Mouse (Mus musculus) hindbrain, embryonic 14.5 days (tissue): ENCODE results near the gene Pofut2. TPM values are rescaled to one million over a fixed set of nuclear protein-coding genes. Genes with fewer than 3 reads are reported as not detected.
"Not testable (repeated sequence)": the region's sequence is repeated elsewhere in the genome, so short reads cannot be mapped to it uniquely, and the experiment has no call there.

ENCODE experiments used
- ATAC-seq: fragments of 200-750 bp; cut with Nextera tagmentation; 2 replicates; pipeline ENCODE4 v1.8.0; 2017; ENCODE audit warnings: moderate number of reproducible peaks, mild to moderate bottlenecking, moderate TSS enrichment, moderate library complexity; ENCODE audit not compliant: low FRiP score
- DNase-seq: peaks from one replicate; pipeline ENCODE4 v3.0.0-alpha.2; 2015; ENCODE audit warnings: low spot score
- H3K27ac ChIP-seq: fragments of 300-500 bp; sonication (generic); 2 replicates; pipeline ENCODE4 v1.5.1; 2014; ENCODE audit warnings: mild to moderate bottlenecking, moderate library complexity
- H3K27me3 ChIP-seq: fragments of 300-500 bp; sonication (generic); 2 replicates; pipeline ENCODE4 v1.6.1; 2014; ENCODE audit warnings: mild to moderate bottlenecking, low read length, mixed read lengths; ENCODE audit not compliant: control insufficient read depth, insufficient read depth
- H3K36me3 ChIP-seq: fragments of 300-500 bp; sonication (generic); replicated peaks from 2 replicates; pipeline ENCODE4 v1.6.1; 2014; ENCODE audit not compliant: control insufficient read depth, insufficient read depth
- H3K4me1 ChIP-seq: fragments of 300-500 bp; sonication (generic); replicated peaks from 2 replicates; pipeline ENCODE4 v1.6.1; 2014; ENCODE audit warnings: antibody characterized with exemption, low read length, mixed read lengths; ENCODE audit not compliant: control insufficient read depth, insufficient read depth
- H3K4me2 ChIP-seq: fragments of 300-500 bp; sonication (generic); replicated peaks from 2 replicates; pipeline ENCODE4 v1.6.1; 2014; ENCODE audit warnings: mild to moderate bottlenecking, moderate library complexity
- H3K4me3 ChIP-seq: fragments of 300-500 bp; sonication (generic); replicated peaks from 2 replicates; pipeline ENCODE4 v1.5.1; 2014; ENCODE audit warnings: mild to moderate bottlenecking, low read length
- H3K9ac ChIP-seq: fragments of 300-500 bp; sonication (generic); 2 replicates; pipeline ENCODE4 v1.6.1; 2014
- H3K9me3 ChIP-seq: fragments of 300-500 bp; sonication (generic); 2 replicates; pipeline ENCODE4 v1.6.1; 2016; ENCODE audit warnings: low read length; ENCODE audit not compliant: control insufficient read depth
- WGBS: fragments of 180-500 bp; shearing (Covaris S2); extraction: QIAGEN DNeasy Blood & Tissue Kit; methylation state at CpG from one replicate; pipeline ENCODE4 v1.1.7; 2014; 5-methylcytosine and 5-hydroxymethylcytosine counted together
- polyA plus RNA-seq: library from polyadenylated mRNA; unstranded; fragments of >200 nt; fragmentation: Nextera tagmentation; extraction: Ambion mirVana; gene quantifications from 2 replicates; pipeline ENCODE4 v1.2.1, GENCODE M21; 2014

The Pofut2 gene
- polyA plus RNA-seq, 1 experiment from 2014 or later = 53.2 TPM

- H3K9me3 ChIP-seq = no peaks in the 10 kb centered on the region
- H3K9ac ChIP-seq = no peak overlapping the region
- H3K4me2 ChIP-seq = no peak overlapping the region
- 49% methylated on average over 3 of the region's 3 CpGs for WGBS
- no peak overlapping the region for H3K27ac ChIP-seq
- no peak overlapping the region for H3K4me3 ChIP-seq
- H3K4me1 ChIP-seq = peaks cover 22% of the 10 kb centered on the region
- H3K27me3 ChIP-seq = no peaks in the 10 kb centered on the region
- no peaks in the 10 kb centered on the region for H3K36me3 ChIP-seq
- DNase-seq = no peak
- no peak for ATAC-seq
Observed at GRCm38 (mm10) chr10:77255676-77256075, 3.3 kb upstream of the Pofut2 start.

DNA sequence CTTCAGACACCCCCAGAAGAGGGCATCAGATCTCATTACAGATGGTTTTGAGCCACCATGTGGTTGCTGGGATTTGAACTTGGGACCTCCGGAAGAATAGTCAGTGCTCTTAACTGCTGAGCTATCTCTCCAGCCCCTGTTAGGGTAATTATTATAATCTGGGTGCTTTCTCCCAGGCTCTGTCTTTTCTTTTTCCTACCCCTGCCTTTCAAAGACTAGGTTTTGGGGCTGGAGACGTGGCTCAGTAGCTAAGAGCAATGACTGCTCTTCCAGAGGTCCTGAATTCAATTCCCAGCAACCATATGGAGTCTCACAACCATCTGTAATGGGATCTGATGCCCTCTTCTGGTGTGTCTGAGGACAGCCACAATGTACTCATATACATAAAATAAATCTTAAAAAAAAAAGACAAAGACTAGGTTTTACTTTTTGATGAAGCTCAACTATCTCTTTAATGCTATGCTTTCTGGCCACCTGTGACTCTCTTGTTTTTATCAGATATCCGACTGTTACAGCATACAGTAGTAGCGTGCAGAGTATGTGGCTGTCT is 902 bp upstream of the Pofut2 start:
- Histone ChIP-seq H3K27ac (no peak overlapping the region), H3K4me2 (peak overlapping the region; percentile 93), H3K4me3 (peak overlapping the region; percentile 94), H3K27me3 (no peaks in the 10 kb centered on the region), H3K9ac (peak overlapping the region; percentile 62), H3K36me3 (peaks cover 19% of the 10 kb centered on the region), H3K4me1 (peaks cover 16% of the 10 kb centered on the region), H3K9me3 (no peaks in the 10 kb centered on the region)
- DNase-seq = no peak
- 56% methylated on average over 4 of the region's 4 CpGs for WGBS
- ATAC-seq = no peak

- Histone ChIP-seq H3K4me3 (peak overlapping the region; percentile 94), H3K27me3 (no peaks in the 10 kb centered on the region), H3K36me3 (peaks cover 40% of the 10 kb centered on the region), H3K4me1 (peaks cover 16% of the 10 kb centered on the region), H3K9me3 (no peaks in the 10 kb centered on the region), H3K4me2 (peak overlapping the region; percentile 93), H3K27ac (no peak overlapping the region), H3K9ac (peak overlapping the region; percentile 11; the same call in 1 of the 2 replicates)
- no peak for ATAC-seq
- 80% methylated on average over 17 of the region's 17 CpGs for WGBS
- DNase-seq = no peak
Observed at GRCm38 (mm10) chr10:77260166-77260875, 1.3 kb downstream of the Pofut2 start.

DNA sequence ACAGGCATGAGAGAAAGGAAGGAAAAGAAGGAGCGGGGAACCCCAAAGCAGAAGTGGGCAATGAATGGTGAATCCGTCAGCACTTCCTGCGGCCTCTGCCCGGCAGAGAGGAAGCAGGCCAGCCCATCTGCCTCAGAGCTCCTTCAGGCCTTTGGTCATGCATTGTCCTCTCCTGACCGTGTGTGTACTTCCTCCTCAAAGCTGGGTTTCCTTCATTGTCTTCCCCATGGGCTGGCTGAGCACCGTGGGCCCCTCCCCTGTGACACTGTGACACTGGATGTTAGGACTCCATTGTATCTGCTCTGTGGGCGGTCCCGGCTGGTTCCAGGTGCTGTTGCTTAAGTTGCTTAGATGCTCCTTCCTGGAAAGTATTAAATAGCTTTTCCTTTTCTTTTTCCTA is 7.3 kb downstream of the Pofut2 start:
- Histone ChIP-seq H3K36me3 (peaks cover 88% of the 10 kb centered on the region), H3K4me3 (no peak overlapping the region), H3K4me2 (no peak overlapping the region), H3K27ac (no peak overlapping the region), H3K4me1 (no peaks in the 10 kb centered on the region), H3K9ac (no peak overlapping the region), H3K27me3 (no peaks in the 10 kb centered on the region), H3K9me3 (no peaks in the 10 kb centered on the region)
- no peak for ATAC-seq
- no peak for DNase-seq
- WGBS = 65% methylated on average over 8 of the region's 8 CpGs

GRCm38 (mm10) chr10:77267027-77267426 is 8.0 kb downstream of the Pofut2 start:
- no peak for DNase-seq
- H3K9ac ChIP-seq = no peak overlapping the region
- H3K27me3 ChIP-seq = no peaks in the 10 kb centered on the region
- H3K4me3 ChIP-seq = no peak overlapping the region
- 92% methylated on average over 14 of the region's 14 CpGs for WGBS
- ATAC-seq = no peak
- peaks cover 82% of the 10 kb centered on the region for H3K36me3 ChIP-seq
- H3K9me3 ChIP-seq = no peaks in the 10 kb centered on the region
- no peaks in the 10 kb centered on the region for H3K4me1 ChIP-seq
- no peak overlapping the region for H3K27ac ChIP-seq
- no peak overlapping the region for H3K4me2 ChIP-seq

GRCm38 (mm10) chr10:77269129-77269528 is 10.1 kb downstream of the Pofut2 start:
- ATAC-seq (no peak), DNase-seq (no peak)
- WGBS = 81% methylated on average over 7 of the region's 7 CpGs
- peaks cover 62% of the 10 kb centered on the region for H3K36me3 ChIP-seq
- H3K27ac ChIP-seq = no peak overlapping the region
- no peaks in the 10 kb centered on the region for H3K4me1 ChIP-seq
- H3K27me3 ChIP-seq = no peaks in the 10 kb centered on the region
- H3K4me2 ChIP-seq = no peak overlapping the region
- H3K4me3 ChIP-seq = no peak overlapping the region
- no peaks in the 10 kb centered on the region for H3K9me3 ChIP-seq
- H3K9ac ChIP-seq = no peak overlapping the region

- Histone ChIP-seq H3K27me3 (no peaks in the 10 kb centered on the region), H3K9me3 (no peaks in the 10 kb centered on the region), H3K4me2 (no peak overlapping the region), H3K27ac (no peak overlapping the region; the same call in 1 of the 2 replicates), H3K4me3 (no peak overlapping the region), H3K9ac (no peak overlapping the region), H3K4me1 (no peaks in the 10 kb centered on the region), H3K36me3 (peaks cover 21% of the 10 kb centered on the region)
- 50% methylated on average over 11 of the region's 11 CpGs for WGBS
- ATAC-seq (no peak), DNase-seq (no peak)
Observed at GRCm38 (mm10) chr10:77272980-77273730, 14.1 kb downstream of the Pofut2 start.

DNA sequence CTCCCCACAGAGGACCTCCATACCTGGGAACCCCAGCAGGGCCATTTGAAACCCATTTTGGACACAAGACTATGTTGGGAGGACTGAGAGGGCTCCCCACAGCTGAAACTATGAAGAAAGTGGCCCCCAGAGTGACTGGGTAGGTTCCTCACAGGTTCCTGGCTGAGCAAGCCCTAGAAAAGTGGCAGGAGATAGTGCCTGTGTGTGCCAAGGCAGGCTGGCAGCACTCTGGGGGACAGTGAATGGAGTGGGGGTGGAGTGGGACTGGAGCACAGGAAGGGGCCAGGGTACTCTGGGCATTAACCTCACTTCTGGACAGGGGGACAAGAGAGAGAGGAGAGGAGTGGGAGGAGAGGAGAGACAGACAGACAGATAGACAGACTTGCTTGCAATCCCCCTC is 14.8 kb downstream of the Pofut2 start:
- Histone ChIP-seq H3K27me3 (no peaks in the 10 kb centered on the region), H3K4me2 (no peak overlapping the region), H3K4me1 (no peaks in the 10 kb centered on the region), H3K9ac (no peak overlapping the region), H3K27ac (no peak overlapping the region), H3K36me3 (peaks cover 15% of the 10 kb centered on the region), H3K4me3 (no peak overlapping the region), H3K9me3 (no peaks in the 10 kb centered on the region)
- DNase-seq (no peak), ATAC-seq (no peak)

GRCm38 (mm10) chr10:77282085-77282484 is 23.1 kb downstream of the Pofut2 start:
- not testable (repeated sequence) for ATAC-seq

More at GRCm38 (mm10) chr10:77282085-77282484, 23.1 kb downstream of the Pofut2 start:
- not testable (repeated sequence) for DNase-seq, H3K9me3 ChIP-seq, H3K27me3 ChIP-seq, H3K9ac ChIP-seq, H3K4me2 ChIP-seq, H3K4me3 ChIP-seq, H3K27ac ChIP-seq, H3K36me3 ChIP-seq, H3K4me1 ChIP-seq
- 63% methylated on average over 1 of the region's 1 CpGs for whole genome bisulfite sequencing
